Mouse (Mus musculus) urinary bladder, postnatal 25 days (tissue): ENCODE measurements around the gene Serpind1.

Experiments
- DNase-seq: peaks from one replicate; pipeline ENCODE4 v3.0.0; 2022; ENCODE audit warnings: low spot score

Gene Serpind1

GRCm38 (mm10) chr16:17346766-17347165 lies 15.6 kb downstream of the Serpind1 start:
- no peak for DNase-seq

- DNase-seq: no peak
These were observed 24.9 kb downstream of the Serpind1 start for GRCm38 (mm10) chr16:17356031-17356430.

GRCm38 (mm10) chr16:17358787-17359186 lies 27.6 kb downstream of the Serpind1 start:
- DNase-seq: no peak

GRCm38 (mm10) chr16:17382306-17382705 lies 51.1 kb downstream of the Serpind1 start:
- DNase-seq: no peak

- no peak for DNase-seq
These were observed 52.6 kb downstream of the Serpind1 start for GRCm38 (mm10) chr16:17383594-17384326.

GRCm38 (mm10) chr16:17392784-17393183 lies 61.6 kb downstream of the Serpind1 start:
- no peak for DNase-seq
